Mouse (Mus musculus) gastrocnemius, postnatal 10 days (tissue): ENCODE data around the gene Slc12a7. TPM values are rescaled to one million over a fixed set of nuclear protein-coding genes. Genes with fewer than 3 reads are reported as not detected.

Experiments used
- DNase-seq: peaks from one replicate; pipeline ENCODE4 v3.0.0; 2021; ENCODE audit warnings: mixed read lengths
- total RNA-seq, 2 experiments: library from RNA; stranded (reverse); gene quantifications; 2 replicates each; pipeline ENCODE4 v1.2.3; 2021

Gene Slc12a7
- total RNA-seq, 2 experiments from 2014 or later = 5.5 to 7.7 TPM

DNA sequence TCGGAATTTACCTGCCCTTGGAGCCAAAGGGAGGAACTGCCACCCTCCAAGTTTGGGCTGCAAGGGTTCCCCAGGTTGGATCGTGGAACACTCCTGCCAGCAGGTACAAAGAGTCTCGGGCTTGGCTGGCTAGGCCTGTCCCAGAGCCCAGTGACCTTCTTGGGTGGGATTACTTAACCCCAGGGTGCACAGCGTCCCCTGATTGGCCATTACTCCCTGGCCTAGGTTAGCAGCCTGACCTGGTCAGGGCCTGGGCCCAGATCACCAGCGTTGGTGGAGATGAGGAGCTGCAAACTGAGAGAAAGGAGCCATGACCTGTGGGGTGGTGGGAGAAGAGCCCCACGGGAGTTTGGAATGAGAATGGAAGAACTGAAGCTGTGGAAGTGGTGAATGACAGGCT is 30.0 kb downstream of the Slc12a7 start:
- DNase-seq = no peak

DNA sequence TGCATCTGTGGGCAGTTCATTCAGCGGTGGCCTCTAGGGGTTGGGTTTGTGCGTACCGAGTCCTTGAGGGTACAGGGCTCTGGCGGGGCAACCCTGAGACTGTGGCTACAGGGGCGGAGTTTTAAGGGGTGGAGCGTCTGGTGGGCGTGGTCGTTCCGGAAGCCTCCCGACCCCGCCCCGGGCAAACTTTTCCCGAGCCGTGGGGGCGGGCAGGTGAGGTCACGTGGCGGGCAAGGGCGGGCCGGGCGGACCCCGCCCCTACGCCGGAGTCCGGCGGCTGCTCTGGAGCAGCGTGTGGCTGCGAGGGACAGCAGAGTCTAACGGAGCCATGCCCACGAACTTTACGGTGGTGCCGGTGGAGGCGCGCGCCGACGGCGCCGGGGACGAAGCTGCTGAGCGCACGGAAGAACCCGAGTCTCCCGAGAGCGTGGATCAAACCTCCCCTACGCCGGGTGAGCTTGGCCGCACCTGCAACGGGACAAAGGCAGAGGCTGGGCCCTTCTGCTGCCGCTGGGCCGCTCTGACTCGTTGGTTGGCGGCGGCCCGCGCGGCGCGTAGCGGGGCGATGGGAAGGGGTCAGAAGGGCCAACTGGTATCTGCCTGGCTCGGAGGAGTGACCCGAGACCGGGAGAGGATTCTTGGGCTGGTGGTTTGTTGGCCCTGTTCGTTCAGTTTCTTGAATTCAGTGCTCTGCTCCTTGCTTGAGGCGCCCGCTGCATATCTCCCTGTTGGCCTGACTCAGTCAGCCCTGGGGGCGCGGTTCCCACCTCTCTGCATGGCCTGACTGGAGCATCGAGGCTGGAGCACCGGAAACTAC is 30.8 kb downstream of the Slc12a7 start:
- DNase-seq = peak; percentile 79

DNA sequence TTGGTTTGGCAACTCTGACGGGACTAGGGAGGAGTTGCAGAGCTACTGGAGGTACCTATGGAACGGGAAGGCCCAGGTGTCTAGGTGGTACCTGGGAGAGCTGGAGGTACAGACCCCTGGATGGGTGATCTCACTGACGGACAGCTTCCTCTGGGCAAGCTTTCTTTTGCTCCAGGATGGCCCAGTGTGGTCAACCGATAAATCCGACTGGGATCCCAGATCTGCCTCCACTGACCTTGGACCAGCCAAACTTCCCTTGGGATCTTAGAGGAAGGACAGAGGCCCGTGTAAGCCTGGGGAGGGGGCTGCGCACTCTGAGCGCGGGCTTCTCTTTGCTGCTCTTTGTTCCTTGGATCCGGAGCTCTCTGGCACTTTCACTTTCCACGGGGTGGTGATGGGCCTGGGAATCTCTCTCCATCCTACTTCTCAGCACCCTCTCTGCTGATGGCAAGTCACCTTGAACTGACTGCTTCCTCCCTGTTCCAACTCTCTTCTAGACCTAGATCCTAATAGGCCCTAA is 31.4 kb downstream of the Slc12a7 start:
- no peak for DNase-seq

DNA sequence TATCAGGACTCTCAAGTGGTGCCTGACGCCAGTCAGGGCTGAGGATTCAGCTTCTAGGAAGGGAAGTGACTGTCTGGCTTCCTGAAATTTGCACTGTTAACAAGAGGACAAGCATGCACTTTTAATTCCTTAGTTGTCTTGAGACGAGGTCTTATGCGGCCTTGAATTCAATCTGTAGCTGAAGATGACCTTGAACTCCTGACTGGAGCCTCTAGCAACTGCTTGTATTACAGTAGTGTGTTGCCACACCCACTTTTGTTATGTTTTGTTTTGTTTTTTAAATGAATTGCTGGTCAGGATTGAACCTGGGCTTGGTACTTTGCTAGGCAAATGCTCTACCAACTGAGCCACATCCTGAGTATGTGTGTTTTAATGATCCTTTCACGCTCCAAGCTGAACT is 32.5 kb downstream of the Slc12a7 start:
- no peak for DNase-seq

DNA sequence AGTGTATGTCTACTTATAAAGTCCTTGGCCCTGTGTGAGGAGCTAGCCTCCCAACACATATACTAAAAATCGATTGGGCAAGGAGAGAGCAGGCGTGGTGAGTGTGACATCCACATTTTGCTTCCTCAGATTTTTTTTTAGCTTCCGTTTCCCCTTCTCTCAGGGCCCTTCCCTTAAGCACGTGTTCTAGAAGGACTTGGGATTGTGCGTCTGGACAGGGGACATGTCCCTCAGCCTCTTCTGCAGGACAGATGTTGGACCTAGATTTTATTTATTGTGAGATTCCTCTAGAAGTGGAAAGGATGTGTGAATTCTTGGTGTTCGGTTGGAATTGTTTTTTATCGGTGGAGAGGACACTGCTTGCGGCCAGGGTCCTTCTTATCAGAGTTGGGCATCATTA is 34.3 kb downstream of the Slc12a7 start:
- DNase-seq = no peak

DNA sequence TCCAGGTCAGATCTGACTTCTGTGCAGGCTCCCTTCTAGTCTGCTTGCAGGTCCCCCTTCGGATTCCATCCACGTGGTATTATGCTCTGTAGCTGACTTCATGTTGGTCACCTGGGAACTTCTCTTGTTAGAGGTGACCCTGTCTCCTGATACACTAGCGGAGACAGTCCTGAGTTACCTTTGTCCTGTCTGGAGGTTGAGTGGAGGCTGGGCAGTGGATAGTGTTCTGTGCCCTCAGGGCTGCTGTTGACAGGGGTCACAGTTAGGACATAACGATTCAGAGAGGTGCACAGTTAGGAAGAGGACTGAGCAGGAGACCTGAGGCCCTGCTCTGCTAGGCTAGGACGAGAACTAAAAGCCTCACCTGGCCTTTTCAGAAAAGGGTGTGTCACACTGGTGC is 34.9 kb downstream of the Slc12a7 start:
- no peak for DNase-seq

DNA sequence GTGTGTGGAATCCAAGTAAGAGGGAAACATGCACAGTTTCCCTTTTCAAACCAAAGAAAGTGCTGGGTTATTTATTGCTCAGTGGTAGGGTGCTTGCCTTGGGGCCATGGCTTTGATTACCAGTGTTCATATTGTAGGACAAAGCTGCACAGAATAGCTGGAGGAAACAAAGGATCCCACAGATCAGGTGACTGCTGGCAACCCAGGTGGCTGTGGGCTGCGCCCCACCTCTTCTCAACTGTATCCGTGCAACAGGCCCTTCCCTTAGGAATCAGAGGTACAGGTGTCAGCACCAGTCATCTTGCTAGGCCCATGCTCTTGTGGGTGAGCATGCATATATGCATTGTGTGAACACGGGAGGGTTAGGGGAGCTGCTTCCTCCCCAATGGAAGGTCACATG is 35.4 kb downstream of the Slc12a7 start:
- DNase-seq = no peak

DNA sequence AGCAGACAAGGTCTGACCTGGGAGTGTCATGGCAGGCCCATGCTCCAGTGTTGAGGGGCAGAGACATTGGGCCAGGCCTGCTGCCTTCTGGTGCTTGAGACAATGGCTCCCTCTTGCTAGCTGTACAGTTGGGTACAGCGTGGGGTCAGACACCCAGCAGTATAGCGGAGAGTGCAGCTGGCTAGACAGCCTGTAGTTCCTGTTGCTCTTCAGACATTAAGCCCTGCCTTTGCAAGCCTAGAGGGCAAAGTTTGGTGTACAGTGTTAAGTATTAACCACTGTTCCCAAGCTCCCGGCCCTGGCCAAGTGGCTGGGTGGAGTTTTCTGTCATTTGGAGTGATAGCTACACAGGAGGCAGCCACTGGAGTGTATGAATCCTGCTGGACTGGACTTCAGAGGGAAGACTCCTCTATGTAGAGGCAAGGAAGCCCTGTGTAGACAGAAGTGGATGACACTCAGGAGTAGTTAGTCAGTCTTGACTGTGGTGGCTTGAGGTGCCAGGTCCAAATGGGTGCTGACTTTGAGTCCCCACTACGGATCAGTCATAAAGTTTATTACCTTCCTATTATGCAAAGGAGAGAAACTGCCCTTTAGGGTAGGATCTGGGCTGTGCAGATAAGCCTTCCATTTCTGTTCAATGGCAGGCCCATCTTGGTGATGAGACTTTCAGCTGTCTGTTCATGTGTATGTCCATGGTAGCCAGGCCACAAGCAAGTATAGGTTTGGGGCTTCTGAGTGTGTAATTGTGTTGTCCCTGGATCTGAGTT is 37.2 kb downstream of the Slc12a7 start:
- no peak for DNase-seq

DNA sequence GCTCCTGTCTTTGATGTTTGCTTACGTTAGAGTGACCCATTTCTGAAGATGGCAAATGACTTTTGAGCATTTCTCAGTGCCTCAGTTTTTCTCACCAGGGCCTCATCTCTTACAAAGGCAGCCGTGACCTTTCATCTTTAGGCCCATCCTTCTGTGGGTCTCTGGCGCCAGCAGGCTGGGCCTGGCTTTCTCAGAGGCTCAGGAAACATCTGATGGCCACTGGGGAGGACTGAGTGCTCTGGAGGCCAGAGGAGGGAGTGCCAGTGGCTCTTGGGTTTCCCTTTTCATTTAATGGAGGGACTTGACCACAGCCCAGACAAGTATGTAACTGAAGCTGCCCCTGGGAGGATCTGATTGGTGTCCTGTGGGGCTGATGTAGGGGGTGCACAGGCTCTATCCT is 38.2 kb downstream of the Slc12a7 start:
- DNase-seq = no peak

DNA sequence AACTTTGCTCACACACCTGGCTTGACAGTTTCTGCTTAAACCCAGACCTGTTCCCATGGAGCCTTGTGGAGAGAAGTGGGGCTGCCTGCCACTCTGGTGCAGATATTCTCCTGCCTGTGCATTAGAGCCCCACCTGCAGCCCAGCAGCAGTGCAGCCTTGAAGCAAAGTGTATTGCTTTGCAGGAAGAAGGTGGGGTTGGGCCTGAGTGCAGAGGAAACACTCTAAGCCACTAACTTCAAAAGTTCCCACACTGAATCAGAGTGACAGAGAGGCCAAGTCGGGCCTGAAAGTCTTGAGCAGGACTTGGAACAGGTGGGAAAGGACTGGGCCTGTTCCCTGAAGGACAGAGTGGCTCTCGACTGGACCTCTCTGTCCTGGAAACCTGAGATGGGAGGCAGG is 39.8 kb downstream of the Slc12a7 start:
- no peak for DNase-seq

DNA sequence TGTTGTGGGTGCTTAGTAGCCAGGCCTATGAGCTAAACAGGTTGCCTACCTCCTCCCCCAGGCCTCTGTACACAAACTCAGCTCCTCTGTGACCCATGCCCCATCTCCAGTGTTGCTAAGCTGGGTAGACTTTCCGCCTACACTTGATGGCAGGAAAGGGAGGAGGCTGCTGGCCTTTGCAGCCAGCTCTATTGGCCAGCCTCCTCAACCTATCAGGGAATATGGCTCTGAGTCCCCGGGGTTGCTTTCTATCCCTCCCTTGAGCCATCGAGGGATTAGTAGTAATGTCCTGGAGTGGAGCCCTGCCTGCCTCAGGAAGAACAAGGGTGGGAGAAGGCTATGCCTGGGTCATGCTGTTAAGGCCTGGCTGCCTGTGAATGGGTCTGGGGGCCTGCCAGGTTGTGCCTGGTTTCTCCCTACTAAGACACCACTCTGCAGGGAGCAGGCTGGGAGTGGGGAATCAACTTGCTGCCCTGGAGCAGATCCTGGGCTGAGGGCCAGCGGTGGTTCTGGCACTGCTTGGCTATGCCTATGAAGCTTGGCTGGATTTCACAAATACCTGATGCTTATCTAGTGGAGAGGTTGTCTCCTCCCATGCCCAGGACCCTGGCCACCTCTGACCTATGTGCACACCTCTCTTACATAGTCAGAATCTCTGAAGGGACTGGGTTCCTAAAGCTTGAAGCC is 40.8 kb downstream of the Slc12a7 start:
- peak; percentile 42 for DNase-seq

DNA sequence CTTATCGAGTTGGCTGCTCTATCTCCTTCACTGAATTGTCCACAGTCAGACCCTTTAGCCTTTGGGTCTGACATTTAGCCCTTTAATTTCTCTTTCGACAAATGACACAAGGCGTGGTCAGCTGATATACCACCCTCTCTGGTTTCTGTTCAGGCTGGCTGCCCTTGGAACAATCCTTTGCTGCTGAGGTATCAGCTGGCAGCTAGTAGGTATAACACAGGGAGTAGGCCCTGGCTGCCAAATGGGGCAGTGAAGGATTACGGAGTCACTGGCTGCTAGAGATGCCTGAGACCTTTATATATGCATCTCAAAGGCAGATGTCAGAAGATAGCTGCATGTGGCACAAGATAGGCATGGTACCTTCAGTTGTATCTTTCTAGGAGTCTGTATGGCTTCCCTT is 42.9 kb downstream of the Slc12a7 start:
- DNase-seq = no peak

DNA sequence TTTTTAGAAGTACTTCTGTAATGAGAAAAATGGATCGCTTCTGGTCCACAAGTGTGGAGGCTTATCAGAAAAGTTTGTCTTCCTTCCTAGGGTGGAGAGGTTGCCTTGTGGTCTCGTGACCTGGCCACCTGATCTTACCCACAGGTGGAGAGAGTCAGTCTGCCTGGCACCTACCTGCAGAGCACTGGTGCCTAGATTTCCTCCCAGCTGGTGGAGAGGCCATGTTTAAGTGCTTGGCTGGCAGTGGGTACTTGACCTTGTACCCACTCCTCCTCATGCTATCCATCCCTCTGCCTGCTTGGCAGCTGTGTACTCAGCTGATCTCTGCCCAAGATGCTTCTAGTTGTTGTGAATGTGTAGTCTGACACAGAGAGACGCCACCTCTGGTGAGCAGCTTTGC is 44.7 kb downstream of the Slc12a7 start:
- no peak for DNase-seq

DNA sequence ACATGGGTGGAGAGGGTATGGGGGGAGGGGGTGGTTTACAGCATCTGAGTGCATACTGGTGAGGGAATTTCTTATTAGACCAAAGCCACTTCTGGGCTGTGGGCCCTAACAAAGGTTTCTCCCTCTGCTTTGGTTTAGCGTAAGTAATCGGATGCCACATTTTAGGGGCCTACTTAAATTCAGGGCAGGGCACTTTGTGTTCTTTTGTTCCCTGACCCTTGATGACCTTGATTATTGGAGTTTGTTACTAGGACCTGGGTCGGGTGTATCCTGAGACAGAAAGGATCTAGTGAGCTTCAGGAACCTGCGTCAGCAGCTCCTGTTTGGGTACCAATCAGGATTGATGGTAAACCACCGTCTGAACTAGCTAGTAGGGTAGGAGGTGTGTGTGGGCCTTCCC is 49.6 kb downstream of the Slc12a7 start:
- no peak for DNase-seq

DNA sequence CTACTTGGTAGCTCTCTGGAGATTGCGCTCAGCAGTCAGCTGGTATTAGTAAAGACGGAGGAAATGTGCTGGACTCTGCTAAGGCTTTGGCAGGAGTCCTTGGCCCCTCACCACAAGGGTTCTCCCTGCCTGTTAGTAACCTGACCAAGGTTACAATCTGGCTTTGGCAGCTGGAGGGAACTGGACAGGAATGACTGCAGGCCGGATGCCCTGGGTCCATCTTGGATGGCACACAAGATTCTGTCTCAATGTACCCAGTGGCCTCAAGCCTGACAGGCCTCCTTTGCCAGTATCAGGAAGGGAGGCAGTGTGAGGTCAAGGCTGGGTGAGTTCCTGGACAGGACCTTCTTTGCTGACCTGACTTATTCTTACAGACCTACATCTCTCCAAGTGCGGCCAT is 59.3 kb downstream of the Slc12a7 start:
- DNase-seq = peak; percentile 31

DNA sequence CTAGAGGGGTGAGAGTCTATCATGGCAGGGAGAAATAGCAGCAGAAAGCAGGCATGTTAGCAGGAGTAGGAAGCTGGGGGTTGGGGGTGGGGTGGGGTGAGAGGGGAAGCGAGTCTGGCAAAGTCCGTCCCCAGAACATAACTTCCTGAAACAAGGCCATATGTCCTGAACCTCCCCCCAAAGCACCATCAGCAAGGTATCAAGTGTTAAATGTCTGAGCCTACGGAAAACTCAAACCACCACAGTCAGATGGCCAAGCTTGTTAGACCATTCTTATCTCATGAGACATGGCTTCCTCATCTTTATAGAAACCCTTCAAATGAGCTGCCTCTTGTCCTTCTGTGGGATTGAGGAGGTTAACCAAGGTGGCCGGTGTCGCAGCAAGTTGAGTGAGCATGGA is 60.3 kb downstream of the Slc12a7 start:
- DNase-seq = no peak

DNA sequence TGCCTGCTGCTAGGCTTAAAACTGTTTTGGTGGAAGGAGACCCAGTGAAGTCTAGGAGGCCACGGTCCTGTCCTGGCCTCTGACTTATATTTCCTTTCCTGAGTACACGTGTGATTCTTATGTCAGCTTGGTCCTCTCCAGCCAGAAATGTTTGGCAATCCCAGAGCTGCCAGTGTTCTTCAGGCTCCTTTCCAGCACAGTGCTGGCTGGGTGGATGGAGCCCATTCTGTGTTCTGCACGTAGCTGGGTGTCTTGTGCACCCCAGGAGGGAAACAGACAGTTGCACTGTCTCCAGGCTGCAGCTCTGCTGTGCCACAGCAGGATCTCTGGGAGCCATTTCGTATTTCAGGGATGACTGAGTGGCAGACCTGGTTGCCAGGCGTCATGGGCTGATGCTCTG is 66.2 kb downstream of the Slc12a7 start:
- no peak for DNase-seq

DNA sequence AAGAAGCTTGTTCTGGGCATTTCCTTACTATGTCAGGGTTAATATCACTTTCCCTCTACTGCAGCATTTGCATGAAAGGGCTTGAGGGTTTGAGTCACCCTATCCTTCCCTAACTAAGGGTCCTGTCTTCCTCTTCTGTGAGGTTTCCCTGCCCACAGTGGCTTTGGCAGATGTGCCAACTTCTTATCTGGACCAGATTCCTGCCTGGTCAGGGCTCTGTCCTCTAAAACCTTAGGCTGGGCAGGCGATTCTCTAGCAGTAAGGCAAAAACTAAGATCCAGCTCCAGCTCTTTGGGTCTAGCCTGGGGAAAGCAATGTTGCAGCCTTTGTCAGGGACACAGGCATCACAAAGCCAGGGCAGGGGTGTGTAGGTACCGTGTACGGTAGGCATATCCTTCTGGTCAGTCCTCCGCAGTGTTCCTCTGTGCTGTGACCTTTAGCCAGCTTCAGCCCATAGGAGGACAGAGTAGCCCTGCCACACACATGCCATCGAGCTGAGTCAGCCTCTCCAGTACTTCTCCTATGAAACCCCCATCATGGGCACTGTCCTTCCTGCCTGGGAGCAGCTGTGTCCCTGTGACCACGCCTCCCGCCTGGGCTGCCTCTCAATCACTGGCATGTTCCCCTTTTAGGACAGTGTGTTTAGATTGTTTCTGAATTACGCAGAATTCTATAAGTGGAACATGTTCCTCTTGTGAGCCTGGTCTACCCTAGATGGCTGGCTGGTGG is 70.7 kb downstream of the Slc12a7 start:
- DNase-seq = peak; percentile 17

DNA sequence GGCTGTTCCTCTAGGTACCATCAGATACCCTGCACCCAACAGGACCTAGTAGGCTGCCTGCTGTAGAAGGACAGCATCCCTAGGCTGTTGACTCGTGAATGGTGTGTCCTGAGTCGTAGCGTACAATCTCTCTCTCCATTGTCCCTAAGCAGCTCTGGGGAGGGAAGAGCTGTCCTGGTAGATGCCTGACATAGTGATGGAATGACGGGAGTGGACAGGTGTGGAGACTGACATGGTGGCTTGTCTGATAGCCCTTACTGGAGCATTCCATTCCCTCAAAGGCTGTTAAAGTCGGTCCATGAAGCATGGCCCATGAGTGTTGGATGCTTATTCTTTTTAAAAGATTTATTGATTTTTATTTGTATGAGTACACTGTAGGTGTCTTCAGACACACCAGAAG is 72.0 kb downstream of the Slc12a7 start:
- no peak for DNase-seq

DNA sequence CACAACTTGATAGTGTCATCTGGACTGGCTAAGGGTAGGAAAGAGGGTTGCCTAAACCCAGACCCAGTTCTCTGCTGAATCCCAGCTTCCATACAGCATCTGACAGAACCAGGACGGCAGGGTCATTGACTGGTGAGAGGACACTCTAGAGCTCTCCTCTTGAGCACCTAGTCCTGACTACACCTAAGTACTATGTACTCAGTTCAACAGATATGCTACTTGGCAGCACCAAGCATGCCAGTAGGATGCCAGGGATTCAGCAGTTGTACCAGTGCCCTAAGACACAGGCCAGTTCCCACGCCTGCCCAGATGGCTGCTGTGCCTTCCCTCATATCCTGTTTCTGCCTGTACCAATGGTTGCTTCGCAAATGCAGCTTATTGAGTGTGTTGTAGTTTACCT is 80.0 kb downstream of the Slc12a7 start:
- no peak for DNase-seq

DNA sequence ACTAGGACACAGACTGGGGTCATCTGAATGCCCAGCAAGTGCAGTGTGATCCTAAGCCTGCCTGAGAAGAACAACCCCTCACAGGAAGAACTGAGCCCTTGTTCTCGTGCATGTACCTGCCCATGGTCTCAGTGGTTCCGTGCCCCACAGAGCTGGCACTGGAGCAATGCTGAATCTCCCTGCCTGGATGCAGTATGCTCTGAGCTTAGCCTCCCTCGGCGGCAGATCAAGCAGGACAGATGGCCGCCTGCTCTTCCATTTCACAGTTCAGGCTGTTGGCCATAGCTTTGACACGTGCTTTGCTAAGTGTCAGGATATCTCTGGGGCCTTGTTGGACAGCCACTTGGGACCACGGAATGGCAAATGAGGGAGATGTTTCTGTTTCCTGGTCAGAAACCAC is 81.3 kb downstream of the Slc12a7 start:
- no peak for DNase-seq

DNA sequence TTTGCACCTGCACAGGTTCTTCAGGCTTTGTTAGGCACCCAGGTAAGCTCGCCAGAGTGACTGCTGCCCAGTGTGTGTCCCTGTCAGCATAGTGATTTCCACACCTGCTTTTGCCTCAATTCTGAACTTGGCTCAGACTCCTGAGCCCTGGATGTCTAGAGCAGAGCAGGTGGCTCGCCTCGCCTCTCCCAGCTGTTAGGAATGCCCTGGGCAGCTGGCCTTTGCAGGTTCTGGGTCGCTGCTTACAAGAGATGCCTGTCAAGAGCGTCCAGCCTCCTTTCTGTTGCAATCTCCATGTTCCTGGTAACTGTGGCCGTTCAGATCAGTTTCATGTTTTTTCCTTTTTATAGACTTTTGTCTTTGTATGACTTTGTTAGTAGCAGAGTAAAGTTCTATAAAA is 83.4 kb downstream of the Slc12a7 start:
- DNase-seq = no peak
